Mouse (Mus musculus) limb, embryonic 14.5 days (tissue): Measurements from ENCODE around the gene Pde1c. TPM values are rescaled to one million over a fixed set of nuclear protein-coding genes. Genes with fewer than 3 reads are reported as not detected.

Source experiments
- ATAC-seq: fragments of 200-750 bp; cut with Nextera tagmentation; 2 replicates; pipeline ENCODE4 v1.8.0; 2017; ENCODE audit warnings: low read depth, moderate number of reproducible peaks, moderate TSS enrichment; ENCODE audit not compliant: low FRiP score
- DNase-seq: peaks from one replicate; pipeline ENCODE4 v3.0.0-alpha.2; 2015; ENCODE audit warnings: low spot score
- H3K27ac ChIP-seq: fragments of 300-500 bp; sonication (generic); replicated peaks from 2 replicates; pipeline ENCODE4 v1.5.1; 2014; ENCODE audit warnings: low read depth, mild to moderate bottlenecking, low read length, moderate library complexity, mixed read lengths
- H3K27me3 ChIP-seq: fragments of 300-500 bp; sonication (generic); 2 replicates; pipeline ENCODE4 v1.6.1; 2014; ENCODE audit warnings: low read length, mixed read lengths; ENCODE audit not compliant: control insufficient read depth, insufficient read depth
- H3K36me3 ChIP-seq: fragments of 300-500 bp; sonication (generic); 2 replicates; pipeline ENCODE4 v1.6.1; 2014; ENCODE audit warnings: mild to moderate bottlenecking, low read length, moderate library complexity, mixed read lengths; ENCODE audit not compliant: control insufficient read depth, insufficient read depth
- H3K4me1 ChIP-seq: fragments of 300-500 bp; sonication (generic); 2 replicates; pipeline ENCODE4 v1.6.1; 2014; ENCODE audit warnings: antibody characterized with exemption, low read length, mixed read lengths; ENCODE audit not compliant: control insufficient read depth, insufficient read depth
- H3K4me2 ChIP-seq: fragments of 300-500 bp; sonication (generic); replicated peaks from 2 replicates; pipeline ENCODE4 v1.6.1; 2014; ENCODE audit warnings: low read depth, mild to moderate bottlenecking, low read length, moderate library complexity; ENCODE audit not compliant: severe bottlenecking
- H3K4me3 ChIP-seq: fragments of 300-500 bp; sonication (generic); replicated peaks from 2 replicates; pipeline ENCODE4 v1.5.1; 2014; ENCODE audit warnings: low read length
- H3K9ac ChIP-seq: fragments of 300-500 bp; sonication (generic); 2 replicates; pipeline ENCODE4 v1.6.1; 2014; ENCODE audit warnings: mild to moderate bottlenecking, low read depth, low read length, moderate library complexity; ENCODE audit not compliant: severe bottlenecking
- H3K9me3 ChIP-seq: fragments of 300-500 bp; sonication (generic); 2 replicates; pipeline ENCODE4 v1.6.1; 2016; ENCODE audit warnings: low read length; ENCODE audit not compliant: control insufficient read depth
- POLR2A ChIP-seq: fragments of 200-500 bp; IDR thresholded peaks from 2 replicates; pipeline ENCODE4 v1.8.0; 2012; ENCODE audit warnings: inconsistent platforms, mild to moderate bottlenecking, moderate library complexity, borderline replicate concordance; ENCODE audit not compliant: insufficient read depth, insufficient read length; ENCODE audit errors: extremely low read depth
- WGBS: fragments of 180-500 bp; shearing (Covaris S2); extraction: QIAGEN DNeasy Blood & Tissue Kit; methylation state at CpG from one replicate; pipeline ENCODE4 v1.1.7; 2014; 5-methylcytosine and 5-hydroxymethylcytosine counted together
- polyA plus RNA-seq, 2 experiments: library from polyadenylated mRNA; depleted of rRNA in 1 of 2; stranded (reverse) in 1 of 2; unstranded in 1 of 2; fragments of >200 nt; fragmentation: Nextera tagmentation in 1 of 2; extraction: Ambion mirVana in 1 of 2; gene quantifications; 2 replicates each; pipeline versions ENCODE4 v1.2.1 to v1.2.3; 2012 to 2014

The Pde1c gene
- polyA plus RNA-seq, 2 experiments = 2.2 to 2.4 TPM

- no peaks in the 10 kb centered on the region for H3K27me3 ChIP-seq
- no peak overlapping the region for H3K4me2 ChIP-seq
- H3K9me3 ChIP-seq = no peaks in the 10 kb centered on the region
- H3K27ac ChIP-seq = no peak overlapping the region
- no peak overlapping the region for H3K9ac ChIP-seq
- TF ChIP-seq POLR2A = no peak
- H3K36me3 ChIP-seq = no peaks in the 10 kb centered on the region
- ATAC-seq (no peak), DNase-seq (peak; percentile 49)
- WGBS = 30% methylated on average over 2 of the region's 2 CpGs
- H3K4me3 ChIP-seq = no peak overlapping the region
- no peaks in the 10 kb centered on the region for H3K4me1 ChIP-seq
Observed at GRCm38 (mm10) chr6:56447917-56448316, 121.0 kb downstream of the Pde1c start.

- WGBS = 87% methylated on average over 4 of the region's 4 CpGs
- Histone ChIP-seq H3K4me3 (no peak overlapping the region), H3K9ac (no peak overlapping the region)
Observed at GRCm38 (mm10) chr6:56441501-56441900, 127.4 kb downstream of the Pde1c start.

GRCm38 (mm10) chr6:56425846-56426245, 143.1 kb downstream of the Pde1c start:
- Histone ChIP-seq H3K4me2 (no peak overlapping the region), H3K36me3 (no peaks in the 10 kb centered on the region), H3K27me3 (no peaks in the 10 kb centered on the region), H3K4me3 (no peak overlapping the region), H3K9ac (no peak overlapping the region), H3K4me1 (no peaks in the 10 kb centered on the region), H3K9me3 (no peaks in the 10 kb centered on the region), H3K27ac (no peak overlapping the region)
- ATAC-seq = no peak
- 85% methylated on average over 5 of the region's 5 CpGs for WGBS
- DNase-seq = no peak
- no peak for TF ChIP-seq POLR2A

More at GRCm38 (mm10) chr6:56441501-56441900, 127.4 kb downstream of the Pde1c start:
- no peak overlapping the region for H3K27ac ChIP-seq
- H3K27me3 ChIP-seq = no peaks in the 10 kb centered on the region
- H3K36me3 ChIP-seq = no peaks in the 10 kb centered on the region
- no peaks in the 10 kb centered on the region for H3K9me3 ChIP-seq
- no peak overlapping the region for H3K4me2 ChIP-seq
- H3K4me1 ChIP-seq = no peaks in the 10 kb centered on the region
- no peak for TF ChIP-seq POLR2A
- no peak for DNase-seq
- no peak for ATAC-seq

- Histone ChIP-seq H3K9me3 (no peaks in the 10 kb centered on the region), H3K36me3 (no peaks in the 10 kb centered on the region), H3K4me3 (no peak overlapping the region), H3K9ac (no peak overlapping the region), H3K27ac (no peak overlapping the region), H3K4me1 (no peaks in the 10 kb centered on the region), H3K27me3 (no peaks in the 10 kb centered on the region), H3K4me2 (no peak overlapping the region)
- WGBS = 57% methylated on average over 3 of the region's 3 CpGs
- TF ChIP-seq POLR2A = no peak
- ATAC-seq (no peak), DNase-seq (no peak)
Observed at GRCm38 (mm10) chr6:56422866-56423265, 146.0 kb downstream of the Pde1c start.

- Histone ChIP-seq H3K27ac (no peak overlapping the region), H3K36me3 (no peaks in the 10 kb centered on the region), H3K9ac (no peak overlapping the region), H3K9me3 (no peaks in the 10 kb centered on the region), H3K4me3 (no peak overlapping the region), H3K27me3 (no peaks in the 10 kb centered on the region), H3K4me1 (no peaks in the 10 kb centered on the region), H3K4me2 (no peak overlapping the region)
- no peak for TF ChIP-seq POLR2A
- DNase-seq = no peak
- ATAC-seq = no peak
- 70% methylated on average over 4 of the region's 4 CpGs for WGBS
Observed at GRCm38 (mm10) chr6:56416191-56416590, 152.7 kb downstream of the Pde1c start.

- ATAC-seq (no peak), DNase-seq (no peak)
- WGBS = 73% methylated on average over 5 of the region's 5 CpGs
- Histone ChIP-seq H3K36me3 (no peaks in the 10 kb centered on the region), H3K4me2 (no peak overlapping the region), H3K9me3 (no peaks in the 10 kb centered on the region), H3K4me1 (no peaks in the 10 kb centered on the region), H3K4me3 (no peak overlapping the region), H3K27me3 (no peaks in the 10 kb centered on the region), H3K27ac (no peak overlapping the region), H3K9ac (no peak overlapping the region)
- no peak for TF ChIP-seq POLR2A
Observed at GRCm38 (mm10) chr6:56389178-56389577, 179.7 kb downstream of the Pde1c start.
